Mouse (Mus musculus): ENCODE data around the gene Vmn1r214. TPM values are rescaled to one million over a fixed set of nuclear protein-coding genes. Genes with fewer than 3 reads are reported as not detected.

Vmn1r214 gene
- not detected in 2 replicates for polyA plus RNA-seq (2016; fragmentation: Nextera tagmentation; extraction: Ambion mirVana)

- Histone ChIP-seq H3K4me3 (no peak within 1 kb of the TSS), H3K4me1 (no peaks in the 10 kb centered on the region), H3K36me3 (no peaks in the 10 kb centered on the region), H3K27ac (replicated peaks) (no peak within 1 kb of the TSS), H3K9me3 (replicated peaks) (no peaks in the 10 kb centered on the region), H3K27me3 (ENCODE audit: low read depth, poor library complexity, severe bottlenecking) (no peaks in the 10 kb centered on the region)
- no peak for DNase-seq (ENCODE audit: low spot score)
- WGBS: 88% methylated on average over 3 of the region's 3 CpGs
Measured at GRCm38 (mm10) chr13:23030118-23030517, at the start of gene Vmn1r214. TSS of gene Vmn1r214 (plus strand) at chr13:23030418.

- peaks cover 4% of the 10 kb centered on the region for H3K9me3 ChIP-seq (replicated peaks)
- H3K4me3 ChIP-seq: no peak overlapping the region
- no peak overlapping the region for H3K27ac ChIP-seq (replicated peaks)
- WGBS: 92% methylated on average over 11 of the region's 11 CpGs
- DNase-seq (ENCODE audit: low spot score): no peak
- H3K4me1 ChIP-seq: no peaks in the 10 kb centered on the region
- H3K36me3 ChIP-seq: no peaks in the 10 kb centered on the region
- no peaks in the 10 kb centered on the region for H3K27me3 ChIP-seq (ENCODE audit: low read depth, poor library complexity, severe bottlenecking)
Measured at GRCm38 (mm10) chr13:22990214-22990891, 39.9 kb upstream of the Vmn1r214 start.

- Histone ChIP-seq H3K4me1 (no peaks in the 10 kb centered on the region), H3K36me3 (no peaks in the 10 kb centered on the region), H3K4me3 (no peak overlapping the region), H3K9me3 (replicated peaks) (peaks cover 9% of the 10 kb centered on the region; the same call in 1 of the 2 replicates), H3K27me3 (ENCODE audit: low read depth, poor library complexity, severe bottlenecking) (no peaks in the 10 kb centered on the region), H3K27ac (replicated peaks) (no peak overlapping the region)
- 38% methylated on average over 1 of the region's 1 CpGs for WGBS
- DNase-seq (ENCODE audit: low spot score): no peak
Measured at GRCm38 (mm10) chr13:22992178-22992700, 38.0 kb upstream of the Vmn1r214 start.

- H3K9me3 ChIP-seq (replicated peaks): peaks cover 9% of the 10 kb centered on the region
- no peak overlapping the region for H3K4me3 ChIP-seq
- 67% methylated on average over 2 of the region's 2 CpGs for WGBS
- no peaks in the 10 kb centered on the region for H3K4me1 ChIP-seq
- H3K27ac ChIP-seq (replicated peaks): no peak overlapping the region
- no peaks in the 10 kb centered on the region for H3K27me3 ChIP-seq (ENCODE audit: low read depth, poor library complexity, severe bottlenecking)
- no peaks in the 10 kb centered on the region for H3K36me3 ChIP-seq
- DNase-seq (ENCODE audit: low spot score): no peak
Measured at GRCm38 (mm10) chr13:22992721-22993120, 37.5 kb upstream of the Vmn1r214 start.

GRCm38 (mm10) chr13:23007356-23007755 lies 22.9 kb upstream of the Vmn1r214 start, which contains the start of gene Vmn1r213:
TSS of gene Vmn1r213 (plus strand) at chr13:23007656.
- Histone ChIP-seq H3K27me3 (ENCODE audit: low read depth, poor library complexity, severe bottlenecking) (no peaks in the 10 kb centered on the region), H3K4me1 (no peaks in the 10 kb centered on the region), H3K4me3 (no peak within 1 kb of the TSS), H3K27ac (replicated peaks) (no peak within 1 kb of the TSS), H3K36me3 (no peaks in the 10 kb centered on the region), H3K9me3 (replicated peaks) (0 out of 2 replicates have a peak, but pooled peaks cover 5% of the 10 kb centered on the region)
- 78% methylated on average over 1 of the region's 1 CpGs for WGBS
- no peak for DNase-seq (ENCODE audit: low spot score)

GRCm38 (mm10) chr13:23018158-23018557 lies 12.1 kb upstream of the Vmn1r214 start:
- no peak for DNase-seq (ENCODE audit: low spot score)
- Histone ChIP-seq H3K4me3 (no peak overlapping the region), H3K27ac (replicated peaks) (no peak overlapping the region), H3K36me3 (no peaks in the 10 kb centered on the region), H3K9me3 (replicated peaks) (no peaks in the 10 kb centered on the region), H3K27me3 (ENCODE audit: low read depth, poor library complexity, severe bottlenecking) (no peaks in the 10 kb centered on the region), H3K4me1 (no peaks in the 10 kb centered on the region)

- Histone ChIP-seq H3K4me3 (no peak overlapping the region), H3K9me3 (replicated peaks) (no peaks in the 10 kb centered on the region), H3K27ac (replicated peaks) (no peak overlapping the region), H3K36me3 (no peaks in the 10 kb centered on the region), H3K4me1 (no peaks in the 10 kb centered on the region), H3K27me3 (ENCODE audit: low read depth, poor library complexity, severe bottlenecking) (no peaks in the 10 kb centered on the region)
- no peak for DNase-seq (ENCODE audit: low spot score)
Measured at GRCm38 (mm10) chr13:23024812-23025211, 5.4 kb upstream of the Vmn1r214 start.

GRCm38 (mm10) chr13:23057778-23058177 lies 27.6 kb downstream of the Vmn1r214 start:
- H3K27me3 ChIP-seq (ENCODE audit: low read depth, poor library complexity, severe bottlenecking): no peaks in the 10 kb centered on the region
- H3K4me3 ChIP-seq: no peak overlapping the region
- 54% methylated on average over 1 of the region's 1 CpGs for WGBS
- DNase-seq (ENCODE audit: low spot score): no peak
- no peaks in the 10 kb centered on the region for H3K9me3 ChIP-seq (replicated peaks)
- no peak overlapping the region for H3K27ac ChIP-seq (replicated peaks)
- H3K36me3 ChIP-seq: no peaks in the 10 kb centered on the region
- no peaks in the 10 kb centered on the region for H3K4me1 ChIP-seq

- Histone ChIP-seq H3K4me1 (no peaks in the 10 kb centered on the region), H3K27ac (replicated peaks) (no peak within 1 kb of the TSS), H3K9me3 (replicated peaks) (no peaks in the 10 kb centered on the region), H3K4me3 (no peak within 1 kb of the TSS), H3K36me3 (no peaks in the 10 kb centered on the region), H3K27me3 (ENCODE audit: low read depth, poor library complexity, severe bottlenecking) (no peaks in the 10 kb centered on the region)
- no peak for DNase-seq (ENCODE audit: low spot score)
- 80% methylated on average over 1 of the region's 1 CpGs for WGBS
Measured at GRCm38 (mm10) chr13:23067725-23068124, 37.5 kb downstream of the Vmn1r214 start, which contains the start of gene Vmn1r215. TSS of gene Vmn1r215 (plus strand) at chr13:23068025.

GRCm38 (mm10) chr13:23069312-23069711 lies 39.1 kb downstream of the Vmn1r214 start:
- Histone ChIP-seq H3K27me3 (ENCODE audit: low read depth, poor library complexity, severe bottlenecking) (no peaks in the 10 kb centered on the region), H3K4me3 (no peak overlapping the region), H3K36me3 (no peaks in the 10 kb centered on the region), H3K9me3 (replicated peaks) (no peaks in the 10 kb centered on the region), H3K4me1 (no peaks in the 10 kb centered on the region), H3K27ac (replicated peaks) (no peak overlapping the region)
- no peak for DNase-seq (ENCODE audit: low spot score)
- WGBS: 93% methylated on average over 2 of the region's 2 CpGs

Other genes starting within 250 kb of the Vmn1r214 start
- gene Vmn1r209, start 220.7 kb upstream of the Vmn1r214 start, polyA plus RNA-seq (2016; fragmentation: Nextera tagmentation; extraction: Ambion mirVana): not detected in 2 replicates
- not detected in 2 replicates for gene Vmn1r210, start 199.1 kb upstream of the Vmn1r214 start, polyA plus RNA-seq (2016; fragmentation: Nextera tagmentation; extraction: Ambion mirVana)
- not detected in 2 replicates for gene Vmn1r211, start 172.9 kb upstream of the Vmn1r214 start, polyA plus RNA-seq (2016; fragmentation: Nextera tagmentation; extraction: Ambion mirVana)
- gene Vmn1r212, start 146.2 kb upstream of the Vmn1r214 start, polyA plus RNA-seq (2016; fragmentation: Nextera tagmentation; extraction: Ambion mirVana): not detected in 2 replicates
- not detected in 2 replicates for gene Vmn1r213, start 22.8 kb upstream of the Vmn1r214 start, polyA plus RNA-seq (2016; fragmentation: Nextera tagmentation; extraction: Ambion mirVana)
- gene Vmn1r215, start 37.6 kb downstream of the Vmn1r214 start, polyA plus RNA-seq (2016; fragmentation: Nextera tagmentation; extraction: Ambion mirVana): not detected in 2 replicates
- not detected in 2 replicates for gene Vmn1r217, start 87.8 kb downstream of the Vmn1r214 start, polyA plus RNA-seq (2016; fragmentation: Nextera tagmentation; extraction: Ambion mirVana)
- gene Vmn1r218, start 102.7 kb downstream of the Vmn1r214 start, polyA plus RNA-seq (2016; fragmentation: Nextera tagmentation; extraction: Ambion mirVana): not detected in 2 replicates
- gene Vmn1r219, start 128.9 kb downstream of the Vmn1r214 start, polyA plus RNA-seq (2016; fragmentation: Nextera tagmentation; extraction: Ambion mirVana): 0.02 TPM in 1 of 2 replicates, not detected in the other
- not detected in 2 replicates for gene Vmn1r220, start 157.6 kb downstream of the Vmn1r214 start, polyA plus RNA-seq (2016; fragmentation: Nextera tagmentation; extraction: Ambion mirVana)
- not detected in 2 replicates for gene Vmn1r221, start 183.7 kb downstream of the Vmn1r214 start, polyA plus RNA-seq (2016; fragmentation: Nextera tagmentation; extraction: Ambion mirVana)
- gene Vmn1r222, start 205.5 kb downstream of the Vmn1r214 start, polyA plus RNA-seq (2016; fragmentation: Nextera tagmentation; extraction: Ambion mirVana): not detected in 2 replicates
- gene Vmn1r223, start 216.7 kb downstream of the Vmn1r214 start, polyA plus RNA-seq (2016; fragmentation: Nextera tagmentation; extraction: Ambion mirVana): not detected in 2 replicates